Mouse (Mus musculus): Measurements from ENCODE around the gene Numbl.

Numbl gene

DNA sequence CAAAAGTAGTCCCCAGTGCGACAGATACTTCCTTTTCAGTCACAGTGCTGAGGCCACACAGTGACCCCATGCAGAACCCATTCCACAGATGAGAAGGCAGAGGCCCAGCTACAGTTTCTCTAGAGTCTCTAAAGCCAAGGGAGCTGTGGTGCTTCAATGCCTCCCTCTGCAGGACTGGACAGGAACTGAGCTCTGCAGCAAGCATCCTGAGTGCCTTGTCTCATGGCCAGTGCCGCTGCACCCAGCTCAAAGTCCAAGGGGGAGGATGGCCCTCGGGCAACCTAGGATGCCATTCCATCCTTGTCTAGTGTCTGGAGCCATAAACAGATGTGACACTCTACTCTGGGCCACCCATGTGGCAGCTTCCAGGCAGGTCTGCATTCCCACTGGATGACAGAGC lies 2.5 kb upstream of the Numbl start:
- no peak for DNase-seq

GRCm38 (mm10) chr7:27257046-27257851 lies 984 bp upstream of the Numbl start:
- peak; percentile 38 for DNase-seq

- no peak for DNase-seq
Measured at GRCm38 (mm10) chr7:27257852-27258204, 405 bp upstream of the Numbl start.

DNA sequence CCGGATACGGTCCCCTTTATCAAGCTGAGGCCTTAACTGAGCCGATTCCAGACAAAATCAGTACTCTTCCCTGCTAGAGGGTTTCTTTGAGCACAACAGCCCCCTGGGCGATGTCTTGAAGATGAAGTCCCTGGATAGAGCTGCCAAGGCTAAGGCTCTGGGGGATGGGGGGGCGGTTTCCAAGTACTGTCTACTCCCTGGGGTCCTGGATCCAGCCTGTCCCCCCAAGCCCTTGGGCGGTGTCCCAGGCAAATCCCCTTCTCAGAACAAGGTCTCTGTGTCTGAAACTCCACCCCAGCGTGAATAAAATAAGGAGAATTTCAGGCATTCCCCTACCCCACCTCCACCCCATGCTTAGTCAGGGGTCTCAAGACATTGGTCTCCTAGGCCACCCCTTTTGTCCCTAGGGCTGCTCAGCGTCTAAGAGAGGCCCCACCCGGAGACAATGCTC lies 1.1 kb downstream of the Numbl start:
- DNase-seq = no peak

DNA sequence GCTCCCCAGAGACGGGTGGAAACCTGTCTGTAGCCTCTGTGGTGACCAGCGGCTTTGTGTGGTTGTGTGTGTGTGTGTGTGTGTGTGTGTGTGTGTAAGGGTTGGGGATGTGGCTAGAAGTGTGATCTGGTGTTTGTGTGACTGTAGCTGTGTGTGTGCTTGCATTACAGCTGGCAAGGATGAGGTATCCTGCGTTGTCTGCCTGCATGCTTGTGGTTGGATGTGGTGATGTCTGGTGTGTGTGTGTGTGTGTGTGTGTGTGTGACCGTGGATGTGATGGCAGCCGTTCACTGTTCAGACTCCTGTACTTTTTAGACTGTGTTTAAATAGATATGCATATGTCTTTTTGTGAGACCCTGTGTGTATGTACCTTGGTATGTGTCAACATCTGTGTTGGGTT lies 1.5 kb downstream of the Numbl start:
- no peak for DNase-seq

- no peak for DNase-seq
Measured at GRCm38 (mm10) chr7:27260856-27261255, 2.6 kb downstream of the Numbl start.

DNA sequence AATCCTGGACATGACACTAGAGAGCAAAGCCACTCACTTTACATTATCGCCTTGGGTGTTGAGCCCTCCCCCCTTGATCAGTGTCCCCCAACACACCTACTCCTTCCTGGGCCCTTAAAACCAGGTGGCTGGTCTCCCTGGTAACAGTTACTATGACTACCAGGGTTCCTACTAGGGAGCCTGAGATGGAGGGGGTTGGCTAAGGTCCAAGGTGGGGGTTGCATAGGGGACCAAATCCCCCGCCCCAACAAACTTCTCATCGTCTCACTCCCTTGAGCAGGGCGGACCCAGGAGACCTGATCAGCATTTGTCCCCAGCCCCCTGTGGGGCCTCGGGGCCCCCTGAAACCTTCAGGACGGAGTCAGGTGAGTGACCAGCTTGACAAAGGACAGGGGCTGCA lies 3.7 kb downstream of the Numbl start:
- no peak for DNase-seq

DNA sequence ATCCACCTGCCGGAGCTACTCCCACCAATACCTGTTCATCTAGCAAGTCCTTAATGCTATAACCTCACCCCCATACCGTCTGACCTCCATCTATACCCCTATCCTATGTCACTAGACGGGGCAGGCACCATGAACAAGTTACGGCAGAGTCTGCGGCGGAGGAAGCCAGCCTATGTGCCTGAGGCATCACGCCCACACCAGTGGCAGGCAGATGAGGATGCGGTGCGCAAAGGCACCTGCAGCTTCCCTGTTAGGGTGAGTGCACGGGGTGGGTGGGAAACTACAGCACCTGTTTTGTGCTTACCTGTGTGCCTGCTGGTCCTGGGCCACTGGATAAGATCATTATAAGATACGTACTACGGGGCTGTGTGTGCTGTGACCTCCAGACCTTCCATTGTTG lies 6.5 kb downstream of the Numbl start:
- DNase-seq = no peak

- no peak for DNase-seq
Measured at GRCm38 (mm10) chr7:27266515-27267128, 8.4 kb downstream of the Numbl start.

DNA sequence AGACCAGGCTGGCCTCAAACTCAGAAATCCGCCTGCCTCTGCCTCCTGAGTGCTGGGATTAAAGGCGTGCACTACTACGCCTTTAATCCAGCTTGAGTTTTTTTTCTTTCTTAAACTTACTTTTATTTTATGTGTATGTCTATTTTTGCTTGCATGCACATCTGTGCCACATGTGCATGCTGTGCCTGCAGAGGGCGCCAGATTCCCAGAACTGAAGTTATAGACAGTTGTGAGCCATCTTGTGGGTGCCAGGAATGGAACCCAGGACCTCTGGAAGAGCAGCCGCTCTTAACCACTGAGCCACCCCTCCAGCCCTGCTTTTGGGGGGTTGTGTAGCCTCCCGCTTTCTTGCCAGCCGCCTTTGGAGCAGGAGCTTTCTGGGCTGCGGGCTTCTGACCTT lies 13.2 kb downstream of the Numbl start:
- DNase-seq = no peak

DNA sequence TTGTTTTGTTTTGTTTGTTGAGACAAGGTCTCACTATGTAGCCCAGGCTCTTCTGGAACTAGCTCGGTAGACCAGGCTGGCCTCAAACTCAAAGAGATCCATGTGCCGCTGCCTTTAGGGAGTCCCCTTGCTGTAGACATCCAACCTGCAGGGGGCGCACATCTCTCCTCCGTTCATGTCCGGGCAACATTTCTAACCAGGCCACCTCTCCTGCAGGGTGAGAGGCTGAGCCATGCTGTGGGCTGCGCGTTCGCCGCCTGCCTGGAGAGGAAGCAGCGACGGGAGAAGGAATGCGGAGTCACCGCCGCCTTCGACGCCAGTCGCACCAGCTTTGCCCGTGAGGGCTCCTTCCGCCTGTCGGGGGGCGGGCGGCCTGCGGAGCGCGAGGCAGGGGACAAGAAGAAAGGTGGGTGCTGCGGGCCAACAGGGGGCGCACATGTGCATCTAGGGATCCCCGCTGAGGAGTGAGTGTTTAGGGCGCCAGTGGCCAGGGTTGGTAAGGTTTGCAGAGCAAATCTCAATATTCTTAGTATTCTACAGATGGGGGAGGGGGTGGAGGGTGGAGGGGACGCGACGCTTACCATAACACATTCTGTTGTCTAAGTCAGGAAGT lies 15.6 kb downstream of the Numbl start:
- peak; percentile 50 for DNase-seq

GRCm38 (mm10) chr7:27274916-27275315 lies 16.7 kb downstream of the Numbl start:
- DNase-seq = no peak

DNA sequence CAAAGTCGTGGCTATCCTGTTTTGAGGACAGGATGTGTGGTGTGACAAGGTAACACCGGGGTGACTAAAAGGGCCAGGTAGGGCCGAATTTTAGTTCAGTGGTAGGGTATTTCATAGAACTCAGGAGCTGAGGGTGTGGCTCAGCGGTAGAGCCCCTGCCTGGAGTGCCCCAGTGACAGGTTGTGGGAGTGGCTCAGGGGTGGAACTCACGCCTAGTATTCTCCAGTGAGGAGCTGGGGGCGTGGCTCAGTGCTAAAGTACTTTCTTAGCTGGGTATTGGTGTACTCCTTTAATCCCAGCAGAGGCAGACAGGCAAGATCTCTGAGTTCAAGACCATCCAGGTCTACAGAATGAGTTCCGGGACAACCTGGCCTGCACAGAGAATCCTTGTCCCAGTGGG lies 17.8 kb downstream of the Numbl start:
- DNase-seq = no peak

GRCm38 (mm10) chr7:27277191-27277590 lies 19.0 kb downstream of the Numbl start:
- DNase-seq = no peak

DNA sequence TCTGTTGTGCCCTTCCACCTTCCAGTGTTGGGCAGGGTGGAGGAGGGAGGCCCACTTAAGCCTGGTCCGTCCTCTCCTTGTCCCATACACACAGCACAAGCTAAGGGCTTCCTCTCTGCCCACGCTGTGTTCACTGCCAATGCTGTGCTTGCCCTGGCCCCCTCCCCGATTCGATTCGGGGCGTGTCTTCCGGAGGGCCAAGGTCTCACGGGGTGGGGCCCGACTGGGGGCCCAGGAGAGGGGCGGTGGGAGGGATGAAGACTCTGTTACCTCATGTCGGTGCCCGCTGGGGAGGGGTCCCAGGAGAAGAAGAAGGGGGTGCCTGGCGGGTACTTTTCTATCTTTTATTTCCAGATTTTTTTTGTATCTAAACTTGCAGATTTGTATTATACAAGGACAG lies 23.5 kb downstream of the Numbl start:
- no peak for DNase-seq

GRCm38 (mm10) chr7:27282225-27282624 lies 24.0 kb downstream of the Numbl start:
- no peak for DNase-seq

DNA sequence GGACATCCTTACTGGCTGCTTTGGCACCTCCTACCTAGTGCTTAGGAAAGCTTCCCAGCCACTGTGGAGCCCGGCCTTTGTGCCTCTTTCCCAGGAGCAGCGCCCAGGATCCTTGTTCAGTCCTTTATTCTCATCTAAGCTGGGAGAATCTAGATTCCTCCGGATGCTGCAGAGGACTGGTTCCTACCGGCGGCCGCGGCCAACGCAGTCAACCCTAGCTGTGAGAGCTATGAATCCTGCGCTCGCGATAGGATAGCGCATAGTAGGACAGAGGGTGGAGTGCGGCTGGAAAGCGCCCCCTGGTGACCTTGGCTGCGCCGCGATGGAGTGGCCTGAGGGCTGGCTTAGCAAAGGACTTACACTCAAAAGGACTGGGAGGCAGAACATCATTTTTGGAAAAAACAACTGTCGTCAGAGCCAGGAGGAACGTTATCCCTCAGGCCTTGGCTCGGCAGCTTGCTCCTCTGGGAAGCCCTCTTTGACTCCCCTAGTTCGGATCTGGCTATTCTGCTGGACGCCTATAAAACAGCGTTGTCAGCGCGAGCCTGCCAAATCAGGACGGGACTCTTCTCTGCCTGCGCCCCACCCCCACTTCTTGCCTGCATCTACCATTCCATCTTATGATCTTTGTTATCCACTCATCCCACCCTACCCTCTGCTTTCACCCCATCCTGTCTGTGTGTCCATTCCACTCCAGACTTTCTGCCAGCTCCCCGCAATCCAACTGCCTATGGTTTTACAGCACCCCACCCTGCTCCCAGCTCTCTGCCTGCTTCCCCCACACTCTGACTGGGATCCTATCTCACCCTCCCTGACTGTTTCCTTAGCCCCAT lies 26.8 kb downstream of the Numbl start:
- DNase-seq = peak; percentile 55

DNA sequence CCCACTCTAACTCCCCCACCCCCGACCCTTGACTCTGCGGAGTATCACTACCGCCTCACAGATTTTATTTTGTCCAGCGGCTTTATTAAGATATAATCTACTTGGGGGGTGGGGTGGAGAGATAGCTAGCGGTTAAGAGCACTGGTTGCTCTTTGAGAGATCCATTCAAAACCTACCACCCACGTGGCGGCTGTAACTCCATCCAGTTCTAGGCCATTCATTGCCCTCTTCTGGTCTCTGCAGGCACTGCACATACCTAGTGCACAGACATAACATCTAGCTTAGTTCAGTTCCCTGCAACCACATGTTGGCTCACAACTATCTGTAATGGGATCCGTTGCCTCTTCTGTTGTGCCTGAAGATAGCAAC lies 27.4 kb downstream of the Numbl start:
- DNase-seq = peak; percentile 68

- DNase-seq = no peak
Measured at GRCm38 (mm10) chr7:27288732-27289131, 30.5 kb downstream of the Numbl start.

DNA sequence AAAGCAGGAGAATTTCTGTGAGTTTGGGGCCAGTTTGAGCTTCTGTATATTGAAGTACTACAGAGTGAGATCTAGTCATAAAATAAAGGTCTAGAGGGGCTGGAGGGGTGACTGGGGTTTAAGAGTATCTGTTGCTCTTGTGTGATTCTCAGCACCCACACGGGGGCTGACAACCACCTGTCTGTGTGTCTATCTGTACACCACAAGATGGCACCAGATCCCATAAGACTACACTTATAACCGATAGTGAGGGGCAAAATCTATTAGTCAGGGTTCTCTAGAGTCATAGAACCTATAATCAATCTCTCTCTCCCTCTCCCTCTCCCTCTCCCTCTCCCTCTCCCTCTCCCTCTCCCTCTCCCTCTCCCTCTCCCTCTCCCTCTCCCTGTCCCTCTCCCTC lies 32.3 kb downstream of the Numbl start:
- DNase-seq = no peak

- peak; percentile 71 for DNase-seq
Measured at GRCm38 (mm10) chr7:27291795-27292466, 33.7 kb downstream of the Numbl start.

- DNase-seq = peak; percentile 62
Measured at GRCm38 (mm10) chr7:27295956-27296355, 37.7 kb downstream of the Numbl start.

DNA sequence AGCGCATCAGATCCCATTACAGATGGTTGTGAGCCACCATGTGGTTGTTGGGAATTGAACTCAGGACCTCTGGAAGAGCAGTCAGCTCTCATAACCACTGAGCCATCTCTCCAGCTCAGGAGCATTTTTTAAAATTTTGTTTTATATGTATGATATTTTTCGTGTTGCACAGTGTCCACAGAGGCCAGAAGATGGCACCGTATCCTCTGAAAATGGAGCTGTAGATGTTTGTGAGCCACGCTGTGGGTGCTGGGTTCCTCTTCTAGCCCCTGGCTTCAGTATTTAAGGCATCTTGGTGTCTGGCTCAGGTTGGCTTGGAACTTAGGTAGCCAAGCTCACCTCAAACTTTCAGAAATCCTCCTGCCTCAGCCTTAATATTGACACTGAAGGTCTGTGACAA lies 38.3 kb downstream of the Numbl start:
- no peak for DNase-seq
